Mouse (Mus musculus) olfactory bulb, adult 2 months (tissue): ENCODE measurements around the gene Ptpn20.

Experiments used
- CTCF ChIP-seq: fragments of 200-500 bp; IDR thresholded peaks from 2 replicates; pipeline ENCODE4 v1.5.1; 2012; ENCODE audit warnings: low read depth, mild to moderate bottlenecking, low read length, moderate library complexity; ENCODE audit not compliant: insufficient read depth
- POLR2A ChIP-seq: fragments of 200-500 bp; IDR thresholded peaks from 2 replicates; pipeline ENCODE4 v1.6.1; 2012; ENCODE audit warnings: mild to moderate bottlenecking, low read depth, low read length, moderate library complexity; ENCODE audit not compliant: insufficient read depth

DNA sequence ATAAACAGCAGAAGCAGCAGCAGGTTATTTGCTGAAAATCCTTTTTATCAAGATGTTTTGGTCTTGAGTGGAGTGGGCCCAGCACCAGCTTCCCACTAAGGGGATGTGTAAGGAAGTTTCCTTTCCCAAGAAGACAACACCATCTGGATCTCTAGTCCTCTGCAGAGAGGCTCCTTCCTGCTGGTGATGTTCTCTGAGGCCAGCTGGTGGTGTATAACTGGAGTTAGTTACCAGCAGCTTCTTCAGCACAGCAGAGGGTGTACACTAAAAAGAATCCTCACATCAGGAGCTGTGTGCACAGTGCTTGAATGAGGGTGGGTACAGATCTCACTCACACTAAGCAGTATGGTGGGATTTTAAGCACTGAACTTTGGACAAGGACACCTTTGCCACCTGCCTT, 100.0 kb downstream of the Ptpn20 start:
- TF ChIP-seq POLR2A, result no peak
- TF ChIP-seq CTCF, result no peak
